Mouse (Mus musculus): ENCODE data around the gene Gm10358. TPM values are rescaled to one million over a fixed set of nuclear protein-coding genes. Genes with fewer than 3 reads are reported as not detected.

Gm10358 gene
- polyA plus RNA-seq (2012; rRNA removed), result 0.30 and 1.4 TPM in 2 replicates

GRCm38 (mm10) chr8:75406489-75406888 is at the start of gene Gm10358:
Gene Gm10358 (minus strand): TSS chr8:75406589.

GRCm38 (mm10) chr8:75448394-75448793 is 42.0 kb upstream of the Gm10358 start, which contains the start of gene Iqcm:
Gene Iqcm (plus strand): TSS chr8:75448694.

Other genes starting within 250 kb of the Gm10358 start
- gene Rasd2, start 192.6 kb downstream of the Gm10358 start, polyA plus RNA-seq (2012; rRNA removed), result 0.11 and 0.19 TPM in 2 replicates
- gene Iqcm, start 42.1 kb upstream of the Gm10358 start, polyA plus RNA-seq (2012; rRNA removed), result not detected in 2 replicates